Mouse (Mus musculus) megakaryocyte, embryonic 14.5 days (primary cell): ENCODE data around the gene Sostdc1.

Experiments used
- FLI1 ChIP-seq: IDR thresholded peaks from 2 replicates; pipeline ENCODE4 v1.6.1; 2012; ENCODE audit warnings: low read length, inconsistent platforms, mixed read lengths
- GATA1 ChIP-seq: IDR thresholded peaks from 3 replicates; pipeline ENCODE4 v1.6.1; 2012; ENCODE audit warnings: mixed read lengths, low read length, inconsistent platforms, borderline replicate concordance

GRCm38 (mm10) chr12:36267670-36268246 lies 46.2 kb upstream of the Sostdc1 start:
- no peak for TF ChIP-seq GATA1
- TF ChIP-seq FLI1 = no peak
